Mouse (Mus musculus) lung, embryonic 16.5 days (tissue): Measurements from ENCODE around the gene Ctnna3. TPM values are rescaled to one million over a fixed set of nuclear protein-coding genes. Genes with fewer than 3 reads are reported as not detected.
A peak's percentile ranks its signal among the peaks of the same experiment; 100 is the strongest.
"Not testable (repeated sequence)": the region's sequence is repeated elsewhere in the genome, so short reads cannot be mapped to it uniquely, and the experiment has no call there.

Experiments used
- ATAC-seq: fragments of 200-750 bp; cut with Nextera tagmentation; 2 replicates; pipeline ENCODE4 v1.8.0; 2017; ENCODE audit warnings: low read depth, mild to moderate bottlenecking, moderate library complexity
- H3K27ac ChIP-seq: fragments of 300-500 bp; sonication (generic); 2 replicates; pipeline ENCODE4 v1.5.1; 2014; ENCODE audit warnings: mild to moderate bottlenecking, control low read depth, low read length
- H3K27me3 ChIP-seq: fragments of 300-500 bp; sonication (generic); 2 replicates; pipeline ENCODE4 v1.6.1; 2014; ENCODE audit warnings: low read depth, low read length, mixed read lengths; ENCODE audit not compliant: control insufficient read depth, insufficient read depth
- H3K36me3 ChIP-seq: fragments of 300-500 bp; sonication (generic); 2 replicates; pipeline ENCODE4 v1.6.1; 2014; ENCODE audit warnings: low read length; ENCODE audit not compliant: control insufficient read depth, insufficient read depth
- H3K4me1 ChIP-seq: fragments of 300-500 bp; sonication (generic); replicated peaks from 2 replicates; pipeline ENCODE4 v1.6.1; 2014; ENCODE audit warnings: low read length, mixed read lengths; ENCODE audit not compliant: control insufficient read depth, insufficient read depth
- H3K4me2 ChIP-seq: fragments of 300-500 bp; sonication (generic); 2 replicates; pipeline ENCODE4 v1.6.1; 2014; ENCODE audit warnings: low read depth, low read length, control low read depth
- H3K4me3 ChIP-seq: fragments of 300-500 bp; sonication (generic); 2 replicates; pipeline ENCODE4 v1.5.1; 2014; ENCODE audit warnings: mild to moderate bottlenecking, low read length, control low read depth
- H3K9ac ChIP-seq: fragments of 300-500 bp; sonication (generic); 2 replicates; pipeline ENCODE4 v1.6.1; 2014; ENCODE audit warnings: low read length, control low read depth
- H3K9me3 ChIP-seq: fragments of 300-500 bp; sonication (generic); 2 replicates; pipeline ENCODE4 v1.6.1; 2016; ENCODE audit warnings: low read length; ENCODE audit not compliant: control insufficient read depth
- WGBS: fragments of 180-500 bp; shearing (Covaris S2); extraction: QIAGEN DNeasy Blood & Tissue Kit; methylation state at CpG from one replicate; pipeline ENCODE4 v1.1.7; 2014; 5-methylcytosine and 5-hydroxymethylcytosine counted together
- polyA plus RNA-seq: library from polyadenylated mRNA; unstranded; fragments of >200 nt; fragmentation: Nextera tagmentation; extraction: Ambion mirVana; gene quantifications from 2 replicates; pipeline ENCODE4 v1.2.1, GENCODE M21; 2015

Ctnna3 gene
- polyA plus RNA-seq, 1 experiment from 2014 or later: 0.99 TPM

- Histone ChIP-seq H3K9ac (no peak overlapping the region), H3K4me1 (no peaks in the 10 kb centered on the region), H3K27me3 (no peaks in the 10 kb centered on the region), H3K27ac (no peak overlapping the region), H3K36me3 (no peaks in the 10 kb centered on the region), H3K9me3 (no peaks in the 10 kb centered on the region), H3K4me2 (no peak overlapping the region), H3K4me3 (no peak overlapping the region)
- 87% methylated on average over 8 of the region's 8 CpGs for WGBS
- no peak for ATAC-seq
These were observed 2.2 kb downstream of the Ctnna3 start for GRCm38 (mm10) chr10:63432099-63432498.

- no peak for ATAC-seq
- Histone ChIP-seq H3K4me1 (no peaks in the 10 kb centered on the region), H3K9ac (no peak overlapping the region), H3K4me3 (no peak overlapping the region), H3K4me2 (no peak overlapping the region), H3K9me3 (no peaks in the 10 kb centered on the region), H3K27me3 (no peaks in the 10 kb centered on the region), H3K36me3 (no peaks in the 10 kb centered on the region), H3K27ac (no peak overlapping the region)
- 56% methylated on average over 2 of the region's 2 CpGs for WGBS
These were observed 3.0 kb downstream of the Ctnna3 start for GRCm38 (mm10) chr10:63432887-63433286.

- H3K4me2 ChIP-seq: no peak overlapping the region
- no peaks in the 10 kb centered on the region for H3K4me1 ChIP-seq
- no peak overlapping the region for H3K27ac ChIP-seq
- no peak for ATAC-seq
- no peak overlapping the region for H3K9ac ChIP-seq
- no peaks in the 10 kb centered on the region for H3K9me3 ChIP-seq
- no peaks in the 10 kb centered on the region for H3K36me3 ChIP-seq
- H3K27me3 ChIP-seq: no peaks in the 10 kb centered on the region
- no peak overlapping the region for H3K4me3 ChIP-seq
These were observed 8.9 kb downstream of the Ctnna3 start for GRCm38 (mm10) chr10:63438736-63439262.

- Histone ChIP-seq H3K4me1 (no peaks in the 10 kb centered on the region), H3K9me3 (no peaks in the 10 kb centered on the region), H3K4me2 (no peak overlapping the region), H3K9ac (no peak overlapping the region), H3K27ac (no peak overlapping the region), H3K27me3 (no peaks in the 10 kb centered on the region), H3K4me3 (no peak overlapping the region), H3K36me3 (no peaks in the 10 kb centered on the region)
- WGBS: 49% methylated on average over 7 of the region's 7 CpGs
- ATAC-seq: no peak
These were observed 9.9 kb downstream of the Ctnna3 start for GRCm38 (mm10) chr10:63439694-63440228.

GRCm38 (mm10) chr10:63444602-63445387 is 14.9 kb downstream of the Ctnna3 start:
- not testable (repeated sequence) for H3K27ac ChIP-seq, ATAC-seq, H3K36me3 ChIP-seq, H3K4me3 ChIP-seq, H3K9ac ChIP-seq, H3K27me3 ChIP-seq, H3K9me3 ChIP-seq, H3K4me1 ChIP-seq, H3K4me2 ChIP-seq
- WGBS: 69% methylated on average over 13 of the region's 13 CpGs

- no peaks in the 10 kb centered on the region for H3K9me3 ChIP-seq
- H3K4me3 ChIP-seq: no peak overlapping the region
- no peak overlapping the region for H3K4me2 ChIP-seq
- no peaks in the 10 kb centered on the region for H3K27me3 ChIP-seq
- no peak for ATAC-seq
- no peak overlapping the region for H3K27ac ChIP-seq
- no peaks in the 10 kb centered on the region; the same call in 1 of the 2 replicates for H3K4me1 ChIP-seq
- H3K36me3 ChIP-seq: no peaks in the 10 kb centered on the region
- H3K9ac ChIP-seq: no peak overlapping the region
- WGBS: 78% methylated on average over 4 of the region's 4 CpGs
These were observed 24.0 kb downstream of the Ctnna3 start for GRCm38 (mm10) chr10:63453926-63454325.

- 52% methylated on average over 8 of the region's 8 CpGs for WGBS
- no peaks in the 10 kb centered on the region; the same call in 1 of the 2 replicates for H3K4me1 ChIP-seq
- H3K4me2 ChIP-seq: no peak overlapping the region
- no peaks in the 10 kb centered on the region for H3K9me3 ChIP-seq
- no peaks in the 10 kb centered on the region for H3K36me3 ChIP-seq
- ATAC-seq: no peak
- H3K27ac ChIP-seq: no peak overlapping the region
- H3K27me3 ChIP-seq: no peaks in the 10 kb centered on the region
- no peak overlapping the region for H3K9ac ChIP-seq
- H3K4me3 ChIP-seq: no peak overlapping the region
These were observed 25.4 kb downstream of the Ctnna3 start for GRCm38 (mm10) chr10:63455110-63455878.

GRCm38 (mm10) chr10:63457292-63458128 is 27.6 kb downstream of the Ctnna3 start:
- H3K4me3 ChIP-seq: no peak overlapping the region
- WGBS: 52% methylated on average over 17 of the region's 17 CpGs
- no peaks in the 10 kb centered on the region; the same call in 1 of the 2 replicates for H3K4me1 ChIP-seq
- no peak overlapping the region for H3K9ac ChIP-seq
- no peaks in the 10 kb centered on the region for H3K36me3 ChIP-seq
- peak overlapping the region; percentile 19; the same call in 1 of the 2 replicates for H3K4me2 ChIP-seq
- H3K9me3 ChIP-seq: no peaks in the 10 kb centered on the region
- H3K27ac ChIP-seq: no peak overlapping the region
- no peaks in the 10 kb centered on the region for H3K27me3 ChIP-seq
- ATAC-seq: no peak
